Mouse (Mus musculus) central nervous system, embryonic 14 days (tissue): ENCODE data around the gene Camkv. TPM values are rescaled to one million over a fixed set of nuclear protein-coding genes. Genes with fewer than 3 reads are reported as not detected.

Experiments used
- polyA plus RNA-seq: library from polyadenylated mRNA; depleted of rRNA; stranded (reverse); fragments of >200 nt; gene quantifications from 2 replicates; pipeline ENCODE4 v1.2.3, GENCODE M21; 2012; rRNA removed

Camkv gene
- 39.4 and 49.6 TPM in 2 replicates for polyA plus RNA-seq

DNA sequence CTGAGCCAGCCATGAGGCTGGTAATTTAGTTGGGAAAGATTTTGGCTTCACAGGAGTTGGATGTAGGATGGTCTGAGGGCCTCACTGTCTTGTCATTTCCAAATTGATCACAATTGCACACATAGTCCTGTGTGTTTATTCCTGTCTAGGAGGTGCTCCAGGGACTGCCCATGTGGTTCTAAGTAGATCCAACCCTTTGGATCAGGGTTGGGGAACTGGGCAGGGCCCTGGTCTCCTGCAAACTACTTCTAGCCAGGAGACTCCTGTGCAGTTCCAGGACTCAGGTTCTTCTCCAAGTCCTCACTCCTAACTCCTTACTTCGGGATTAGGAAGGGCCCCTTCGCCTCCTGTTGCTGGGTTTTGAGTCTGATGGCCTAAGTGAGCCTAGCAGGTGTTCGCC, at the start of gene Camkv:
TSS of gene Camkv (plus strand) at position 301 of the 400 bp plus-strand sequence.

DNA sequence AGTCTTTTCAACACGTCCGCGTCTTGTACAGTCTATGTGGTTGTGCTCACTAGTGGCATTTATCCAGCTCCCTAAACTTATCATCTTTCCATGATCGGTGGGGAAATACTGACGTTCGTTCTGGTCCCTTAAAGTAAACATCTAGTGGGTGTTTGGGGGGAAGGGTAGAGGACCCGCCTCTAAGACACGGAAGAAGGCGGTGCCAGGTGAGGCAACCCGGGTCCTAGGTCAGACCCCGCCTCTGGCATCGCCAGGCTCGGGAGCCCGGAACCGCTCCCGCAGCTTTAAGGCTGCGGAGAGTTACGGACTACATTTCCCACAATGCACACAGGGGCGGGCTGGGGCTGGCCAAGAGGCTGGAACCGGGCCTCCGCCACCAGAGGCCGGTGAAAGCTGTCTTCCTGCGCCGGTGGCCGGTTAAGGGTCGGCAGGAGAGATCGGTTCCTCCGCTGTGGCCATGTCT, 47.6 kb upstream of the Camkv start, which contains the start of gene Mon1a:
TSS of gene Mon1a (plus strand) at position 348 of the 463 bp plus-strand sequence.

DNA sequence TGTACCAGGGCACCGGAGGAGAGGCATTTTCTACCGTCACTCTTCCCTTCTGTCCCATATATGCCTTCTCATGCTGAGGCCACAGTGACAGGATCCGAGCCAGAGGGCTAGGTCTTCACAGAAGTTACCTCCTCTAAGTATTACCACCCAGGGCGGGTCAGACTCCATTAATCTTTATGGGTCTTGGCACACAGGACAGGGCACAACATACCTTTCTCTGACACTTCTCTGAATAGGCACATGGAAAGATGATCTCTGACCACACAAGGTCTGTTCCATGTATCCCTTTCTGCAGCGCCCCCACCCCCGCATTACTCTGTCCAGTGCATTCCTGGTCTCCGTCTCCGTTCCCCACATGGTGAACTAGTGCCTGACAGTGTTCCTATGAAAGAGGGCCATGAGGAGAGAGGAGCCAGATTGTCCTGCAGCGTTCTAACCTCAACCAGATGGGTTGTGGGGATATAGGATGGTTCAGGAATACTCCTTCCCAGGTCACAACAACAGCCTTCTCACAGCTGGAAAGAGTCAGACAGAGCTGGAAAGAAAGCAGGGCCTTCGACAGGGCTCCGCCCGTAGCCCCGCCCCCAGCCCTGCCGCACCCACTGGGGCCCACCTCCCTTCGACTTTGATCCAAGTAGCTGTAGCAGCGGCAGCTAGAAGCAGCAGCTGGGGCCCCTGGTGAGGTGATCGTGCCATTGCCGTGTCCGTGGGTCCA, 29.1 kb upstream of the Camkv start, which contains the start of gene Mst1r:
TSS of gene Mst1r (plus strand) at position 622 of the 715 bp plus-strand sequence.

DNA sequence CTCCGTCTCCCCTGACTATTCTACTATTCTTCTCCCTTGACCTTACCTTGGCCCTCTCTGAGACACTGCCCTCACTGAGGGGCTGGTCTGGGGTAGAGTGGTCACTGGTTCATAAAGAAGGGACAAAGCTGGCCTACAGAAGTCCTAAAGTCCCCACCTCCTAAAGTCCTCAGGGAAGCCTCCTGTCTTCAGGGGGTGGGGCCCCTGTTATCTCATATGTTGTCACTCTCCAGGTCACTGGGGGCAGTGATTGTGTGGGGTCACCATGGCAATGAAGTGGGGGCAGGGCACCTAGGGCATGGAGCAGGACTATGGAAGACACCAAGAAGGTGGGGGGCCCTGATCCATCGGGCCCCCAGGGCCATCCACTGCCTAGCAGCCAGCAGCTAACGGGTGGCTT, 7.3 kb upstream of the Camkv start, which contains the start of gene Actl11:
TSS of gene Actl11 (plus strand) at position 301 of the 400 bp plus-strand sequence.

DNA sequence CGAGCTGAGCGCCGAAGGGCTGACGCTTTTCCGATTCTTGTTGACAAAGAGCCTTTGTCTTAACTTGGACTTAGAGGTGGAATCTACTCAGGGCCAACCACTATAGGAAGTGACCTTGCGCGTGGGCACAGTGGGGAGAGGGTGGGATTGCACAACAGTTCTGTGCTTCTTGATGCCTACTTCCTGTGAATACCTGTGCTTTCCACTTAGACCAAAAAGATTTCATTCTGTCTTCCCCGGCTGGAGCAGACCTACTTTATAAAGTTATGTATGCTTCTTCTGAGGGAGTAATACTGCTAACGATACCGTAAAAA, 14.4 kb downstream of the Camkv start, which contains the start of gene Traip:
TSS of gene Traip (plus strand) at position 215 of the 314 bp plus-strand sequence.

DNA sequence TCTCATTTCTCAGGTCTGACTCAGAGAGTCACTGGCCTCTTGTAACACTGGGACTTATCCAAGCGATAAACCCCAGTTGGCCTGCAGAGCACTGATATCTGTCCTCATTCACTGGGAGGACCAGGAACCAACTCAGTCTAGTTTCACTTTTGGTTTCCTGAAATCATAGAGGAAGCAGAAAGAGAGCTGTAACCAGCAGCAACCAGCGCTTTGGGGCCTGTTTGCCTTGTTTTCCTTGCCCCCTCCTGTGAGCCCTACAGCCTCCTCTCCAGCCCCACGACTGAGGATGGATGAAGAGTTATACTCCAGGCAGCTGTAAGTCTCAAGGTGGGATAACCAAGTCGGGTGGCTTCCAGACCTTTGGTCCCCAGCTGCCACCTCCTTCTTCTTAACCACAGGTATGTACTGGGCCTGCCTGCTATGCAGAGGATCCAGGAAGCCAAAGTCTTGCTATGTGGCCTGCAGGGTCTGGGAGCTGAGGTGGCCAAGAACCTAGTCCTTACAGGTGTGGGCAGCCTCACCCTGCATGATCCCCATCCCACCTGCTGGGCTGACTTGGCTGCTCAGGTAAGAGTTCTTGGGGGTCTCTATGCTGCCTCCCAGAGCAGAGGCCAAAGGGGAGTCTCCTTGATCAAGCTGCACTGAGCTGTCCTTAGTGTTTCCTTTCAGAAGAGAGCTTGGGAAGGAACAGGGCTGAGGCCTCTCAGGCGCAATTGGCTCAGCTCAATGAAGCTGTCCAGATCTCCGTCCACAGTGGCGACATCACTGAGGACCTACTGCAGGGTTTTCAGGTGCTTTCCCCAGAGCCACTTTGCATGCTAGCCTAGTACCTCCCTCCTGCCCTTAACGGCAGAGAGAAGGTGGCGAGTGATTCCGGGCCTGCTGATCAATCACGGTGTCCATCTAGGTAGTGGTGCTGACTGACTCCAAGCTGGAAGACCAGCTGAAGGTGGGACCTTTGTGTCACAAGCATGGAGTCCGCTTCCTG, 40.2 kb downstream of the Camkv start, which contains the start of gene Uba7:
TSS of gene Uba7 (plus strand) at position 107 of the 988 bp plus-strand sequence.

DNA sequence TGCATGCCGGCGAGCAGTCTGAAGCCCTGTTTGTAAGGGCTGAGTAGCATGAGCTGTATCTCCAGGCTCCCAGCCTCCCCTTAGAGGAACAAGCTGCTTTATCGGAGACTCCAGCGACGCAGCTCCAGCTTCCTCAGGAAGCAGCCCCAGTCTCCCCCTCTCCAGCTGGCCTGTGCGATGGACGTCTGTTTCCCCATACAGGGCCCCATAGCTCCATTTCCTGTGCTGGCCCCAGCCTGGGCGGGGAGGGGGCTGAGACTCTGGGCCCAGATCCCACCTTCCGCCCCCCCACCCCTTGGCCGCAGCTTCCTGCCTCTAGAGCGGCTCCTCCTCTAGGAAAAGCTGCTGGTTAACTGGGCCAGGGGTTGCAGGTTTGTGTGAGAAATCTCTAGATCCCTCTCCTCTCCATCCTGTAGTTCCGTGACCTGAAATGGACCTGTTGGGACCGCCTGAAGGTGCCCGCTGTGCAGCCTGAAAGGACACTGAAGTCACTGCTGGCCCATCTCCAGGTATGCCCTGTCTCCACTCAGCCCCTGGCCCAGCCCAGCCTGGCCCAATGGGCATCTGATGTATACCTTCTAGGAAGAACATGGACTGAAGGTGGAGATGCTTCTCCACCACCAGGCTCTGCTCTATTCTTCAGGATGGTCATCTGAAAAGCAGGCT, 47.3 kb downstream of the Camkv start, which contains the start of gene Gm20661:
TSS of gene Gm20661 (plus strand) at position 378 of the 666 bp plus-strand sequence.

DNA sequence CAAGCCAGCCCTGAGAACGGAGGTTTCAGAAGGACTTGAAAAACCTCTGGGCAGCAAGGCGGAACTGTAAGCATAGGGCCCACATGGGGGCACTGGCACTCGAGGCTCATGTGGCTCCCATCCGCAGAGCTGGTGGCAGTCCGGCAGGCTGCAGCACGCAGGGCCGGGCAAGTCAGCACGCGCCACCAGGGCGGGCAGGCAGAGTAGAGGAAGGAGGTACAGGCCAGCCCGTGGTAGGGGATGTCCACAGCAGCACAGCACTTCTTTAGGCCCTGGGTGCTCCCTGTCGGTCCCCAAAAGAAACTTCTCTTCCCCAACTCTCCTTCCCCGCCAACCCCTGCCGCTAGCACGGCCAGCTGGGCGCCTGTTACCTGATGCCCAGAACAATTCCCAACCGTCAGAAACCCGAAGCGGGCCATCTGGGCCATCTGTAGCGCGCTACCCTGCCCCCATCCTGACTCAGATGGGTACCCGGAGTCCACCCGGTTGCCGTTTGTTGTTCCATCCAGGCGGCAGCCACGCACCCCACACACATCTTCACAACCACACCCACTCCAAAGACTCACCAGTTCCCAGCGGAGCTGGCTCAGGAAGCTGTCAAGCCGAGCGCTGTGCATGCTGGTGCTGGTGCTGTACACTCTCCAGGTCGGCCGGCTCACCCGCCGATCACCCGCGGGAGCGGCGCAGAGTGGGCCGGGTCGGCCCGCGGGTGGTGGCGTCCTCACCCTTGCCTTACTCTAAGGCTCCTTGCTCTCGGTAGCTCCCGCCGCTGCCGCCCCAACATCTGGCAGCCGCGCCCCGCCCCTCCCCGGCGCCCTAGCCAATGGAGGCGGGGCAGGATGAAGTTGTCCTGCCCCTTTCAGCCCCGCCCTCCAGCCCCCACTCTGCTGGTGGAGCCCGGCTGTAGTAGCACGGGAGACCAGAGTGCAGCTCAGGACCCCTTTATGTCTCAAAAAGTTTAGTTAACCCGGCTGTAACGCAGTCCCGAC, 50.0 kb downstream of the Camkv start, which contains the start of gene Inka1:
TSS of gene Inka1 (minus strand) at position 749 of the 989 bp plus-strand sequence.

DNA sequence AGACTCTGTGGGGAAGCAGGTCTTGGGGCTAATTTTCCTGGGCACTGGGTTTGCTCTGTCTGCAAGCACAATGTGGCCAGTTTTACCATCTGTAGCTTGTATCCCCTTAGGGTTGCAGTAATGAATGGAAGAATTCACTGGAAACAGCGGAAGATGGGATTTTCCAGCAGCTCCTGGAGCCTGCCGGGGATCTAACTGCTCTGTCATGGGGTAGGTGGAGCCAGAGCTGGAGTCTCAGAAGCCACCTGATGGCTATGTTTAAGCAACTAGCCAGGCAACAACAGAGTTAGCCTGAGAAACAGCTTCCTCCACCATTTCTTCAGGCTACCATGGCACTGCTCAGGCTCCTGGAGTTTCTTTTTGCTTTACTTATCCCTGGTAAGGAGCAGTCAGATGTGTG, 56.7 kb downstream of the Camkv start, which contains the start of gene Cdhr4:
TSS of gene Cdhr4 (plus strand) at position 301 of the 400 bp plus-strand sequence.

DNA sequence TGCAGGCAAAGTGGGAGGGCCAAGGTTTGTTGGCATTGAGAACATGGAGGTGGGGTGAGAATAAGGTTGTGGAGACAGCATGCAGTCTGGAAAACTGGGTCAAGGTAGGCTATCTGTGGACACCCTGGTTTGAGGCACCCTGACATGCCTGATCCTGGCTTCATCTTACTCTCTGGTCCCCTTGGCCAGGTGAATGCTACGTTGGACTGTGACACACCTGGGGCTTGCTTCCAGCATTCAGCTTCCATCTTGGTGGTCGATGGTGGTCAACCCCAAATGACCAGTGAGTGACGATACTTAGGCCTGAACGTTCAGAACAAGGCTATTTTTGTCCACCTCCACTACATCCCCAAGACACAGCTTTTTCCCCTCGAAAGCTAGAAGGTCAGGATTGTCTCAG, 60.6 kb downstream of the Camkv start, which contains the start of gene Gm20662:
TSS of gene Gm20662 (plus strand) at position 301 of the 400 bp plus-strand sequence.

Other genes starting within 250 kb of the Camkv start
- 112 and 151 TPM in 2 replicates for gene Sema3f, start 225.2 kb upstream of the Camkv start, polyA plus RNA-seq
- 205 and 224 TPM in 2 replicates for gene Rbm5, start 164.7 kb upstream of the Camkv start, polyA plus RNA-seq
- gene Rbm6, start 62.4 kb upstream of the Camkv start, polyA plus RNA-seq, result 91.0 and 99.6 TPM in 2 replicates
- 26.7 and 28.3 TPM in 2 replicates for gene Mon1a, start 47.5 kb upstream of the Camkv start, polyA plus RNA-seq
- gene Mst1r, start 28.8 kb upstream of the Camkv start, polyA plus RNA-seq, result 4.7 and 6.4 TPM in 2 replicates
- not detected in 2 replicates for gene Actl11, start 7.2 kb upstream of the Camkv start, polyA plus RNA-seq
- 10.0 and 10.4 TPM in 2 replicates for gene Traip, start 14.5 kb downstream of the Camkv start, polyA plus RNA-seq
- 7.9 and 12.2 TPM in 2 replicates for gene Uba7, start 39.8 kb downstream of the Camkv start, polyA plus RNA-seq
- gene Gm20661, start 47.4 kb downstream of the Camkv start, polyA plus RNA-seq, result 1.3 and 3.4 TPM in 2 replicates
- 15.0 and 28.7 TPM in 2 replicates for gene Inka1, start 50.2 kb downstream of the Camkv start, polyA plus RNA-seq
- 6.2 and 14.1 TPM in 2 replicates for gene Cdhr4, start 56.8 kb downstream of the Camkv start, polyA plus RNA-seq
- gene Gm20662, start 60.7 kb downstream of the Camkv start, polyA plus RNA-seq, result 1.7 and 3.8 TPM in 2 replicates
- 129 and 135 TPM in 2 replicates for gene Ip6k1, start 66.8 kb downstream of the Camkv start, polyA plus RNA-seq
- 19.9 and 21.8 TPM in 2 replicates for gene Gmppb, start 113.6 kb downstream of the Camkv start, polyA plus RNA-seq
- gene Amigo3, start 117.5 kb downstream of the Camkv start, polyA plus RNA-seq, result 3.4 and 3.7 TPM in 2 replicates
- 0.05 and 0.11 TPM in 2 replicates for gene Mst1, start 144.8 kb downstream of the Camkv start, polyA plus RNA-seq
- 78.9 and 79.2 TPM in 2 replicates for gene Rnf123, start 147.7 kb downstream of the Camkv start, polyA plus RNA-seq
- 63.5 and 70.3 TPM in 2 replicates for gene Apeh, start 158.9 kb downstream of the Camkv start, polyA plus RNA-seq